Mouse (Mus musculus): ENCODE data around the gene 1700092M07Rik. TPM values are rescaled to one million over a fixed set of nuclear protein-coding genes. Genes with fewer than 3 reads are reported as not detected.

Gene 1700092M07Rik
- 2.1 and 2.2 TPM in 2 replicates for polyA plus RNA-seq (2012; rRNA removed)

DNA sequence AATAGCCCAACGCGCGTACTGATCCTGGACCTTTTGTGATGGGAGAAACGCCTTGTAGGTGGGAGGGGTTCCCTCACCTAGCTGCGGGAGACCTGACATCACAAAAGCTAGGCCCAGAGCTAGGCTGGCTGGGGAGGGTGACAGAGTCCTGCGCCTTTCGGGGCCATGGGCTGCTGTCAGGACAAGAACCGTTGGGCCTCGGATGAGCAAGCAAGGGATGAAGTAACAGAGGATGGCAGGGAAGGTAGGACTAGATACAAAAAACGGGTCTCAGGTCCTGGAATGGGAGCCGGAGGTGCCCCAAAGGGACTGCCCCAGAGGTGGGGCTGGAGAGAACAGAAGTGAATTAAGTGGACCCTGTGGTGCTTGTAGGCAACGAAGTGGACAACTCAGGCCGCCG, at the start of gene 1700092M07Rik:
1700092M07Rik (plus strand) TSS at position 116 of the 400 bp plus-strand sequence.

GRCm38 (mm10) chr19:8722907-8723573, 17.5 kb upstream of the 1700092M07Rik start, which contains the start of gene Slc3a2:
Gene Slc3a2 (minus strand): TSS chr19:8723369.

DNA sequence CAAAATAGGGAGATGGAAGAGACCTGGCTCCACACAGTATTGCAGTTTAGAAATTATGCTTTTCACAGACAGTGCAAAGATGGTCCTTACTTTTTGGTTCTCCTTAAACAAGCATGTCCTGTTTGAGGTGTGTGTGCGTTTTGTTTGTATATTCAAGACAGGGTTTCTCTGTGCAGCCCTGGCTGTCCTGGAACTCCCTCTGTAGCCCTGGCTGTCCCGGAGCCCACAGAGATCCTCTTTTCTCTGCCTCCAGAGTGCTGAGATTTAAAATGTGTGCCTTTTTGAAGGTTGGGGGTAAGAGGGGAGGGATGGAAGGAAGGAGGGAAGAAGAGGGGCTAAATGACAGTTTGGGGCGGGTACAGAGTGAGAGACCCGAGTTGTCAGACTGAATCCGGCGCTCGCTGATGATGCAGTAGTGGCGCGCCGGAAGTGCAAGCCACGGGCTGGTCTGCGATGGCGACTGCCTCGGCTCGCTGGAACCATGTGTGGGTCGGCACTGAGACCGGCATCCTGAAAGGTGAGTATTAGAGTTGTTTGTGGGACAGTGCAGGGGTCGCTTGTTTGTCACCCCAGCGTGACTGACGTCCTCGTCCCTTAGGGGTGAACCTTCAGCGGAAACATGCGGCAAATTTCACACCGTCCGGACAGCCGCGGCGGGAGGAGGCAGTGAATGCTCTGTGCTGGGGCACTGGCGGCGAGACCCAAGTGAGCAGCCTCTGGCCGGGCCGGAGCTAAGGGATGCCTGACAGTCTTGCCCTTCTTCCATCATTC, 4.9 kb upstream of the 1700092M07Rik start, which contains the start of gene Wdr74:
Wdr74 (plus strand) TSS at position 439 of the 771 bp plus-strand sequence.

GRCm38 (mm10) chr19:8741243-8741869, 838 bp downstream of the 1700092M07Rik start, which contains the start of gene Stx5a:
Gene Stx5a (plus strand): TSS chr19:8741413.

DNA sequence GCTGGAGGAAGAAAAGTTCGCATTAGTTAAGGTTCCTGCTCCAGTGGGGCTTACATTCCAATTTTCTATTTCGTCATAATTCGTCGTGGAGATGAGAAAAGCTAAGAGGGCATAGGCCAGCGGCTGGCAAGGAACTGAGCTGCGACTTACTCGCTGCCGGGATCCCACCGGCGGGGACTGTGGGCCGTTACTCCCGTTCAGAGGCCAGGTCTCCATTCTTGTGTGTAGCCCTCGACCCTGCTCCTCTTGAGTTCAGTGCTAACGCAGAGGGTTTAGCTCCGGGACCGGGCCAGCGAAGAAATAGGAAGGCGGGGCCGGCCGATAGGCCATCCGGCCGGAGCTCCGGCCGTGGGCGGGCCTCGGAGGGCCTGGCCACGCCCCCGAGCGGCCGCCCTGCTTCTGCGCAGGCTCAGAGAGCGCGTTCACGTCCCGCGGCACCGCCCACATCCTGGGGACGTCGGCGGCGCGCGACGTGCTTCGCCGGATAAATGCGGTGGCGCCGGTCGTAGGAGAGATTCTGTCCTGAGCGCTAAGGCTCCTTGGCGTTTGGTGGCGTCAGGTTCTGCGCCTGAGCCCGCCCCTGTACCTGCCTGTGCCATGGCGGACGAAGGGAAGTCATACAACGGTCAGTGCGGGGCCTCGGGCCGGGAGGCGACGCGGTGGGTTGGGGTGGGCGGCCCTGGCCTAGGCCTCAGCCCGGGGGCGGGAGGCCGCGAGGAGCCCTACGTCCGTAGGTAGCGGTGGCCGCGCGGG, 16.3 kb downstream of the 1700092M07Rik start, which contains the start of gene Nxf1:
Nxf1 (plus strand) TSS at position 439 of the 753 bp plus-strand sequence.

GRCm38 (mm10) chr19:8770567-8771270, 30.2 kb downstream of the 1700092M07Rik start, which contains the start of gene Tmem223:
Gene Tmem223 (plus strand): TSS chr19:8770996.

DNA sequence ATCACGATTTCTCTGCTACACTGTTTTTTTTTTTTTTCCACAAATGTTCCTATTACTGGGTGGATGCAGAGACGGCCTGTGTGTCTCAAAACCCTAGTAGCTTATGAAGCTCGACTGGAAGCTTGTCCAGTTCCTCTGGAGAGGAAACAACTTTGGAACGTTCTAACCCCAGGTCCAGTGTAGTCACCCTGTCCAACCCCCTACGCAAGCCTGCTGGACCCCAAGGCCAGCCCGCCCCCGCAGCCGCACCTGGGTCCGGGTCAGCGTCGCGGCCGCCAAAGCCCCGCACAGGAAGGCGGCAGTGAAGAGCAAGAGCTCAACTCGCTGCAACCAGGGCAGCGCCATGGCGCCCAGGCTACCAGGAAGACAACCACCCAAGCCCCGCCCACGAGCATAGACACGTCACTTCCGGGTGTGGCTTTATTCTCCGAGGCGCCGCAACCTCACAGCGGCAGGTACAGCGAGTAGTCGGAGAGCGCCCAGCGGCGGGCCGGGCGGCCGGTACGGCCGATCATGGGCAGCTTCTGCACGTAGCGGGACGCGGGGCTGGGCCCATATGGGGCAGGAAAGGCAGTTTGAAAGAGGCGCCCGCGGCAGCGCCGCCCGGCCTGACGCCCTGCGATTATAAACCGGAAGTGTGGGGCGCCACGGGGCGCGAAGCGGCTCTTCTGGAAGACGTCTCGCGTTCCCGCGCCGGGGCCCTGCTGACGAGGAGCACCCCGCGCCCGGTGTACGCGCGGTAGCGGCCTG, 33.7 kb downstream of the 1700092M07Rik start, which contains the start of gene Tmem179b:
Tmem179b (minus strand) TSS at position 382 of the 750 bp plus-strand sequence.

GRCm38 (mm10) chr19:8786008-8786781, 45.7 kb downstream of the 1700092M07Rik start, which contains the start of gene Taf6l:
Gene Taf6l (minus strand): TSS chr19:8786417.

Other genes starting within 250 kb of the 1700092M07Rik start
- gene Slc22a8, start 149.5 kb upstream of the 1700092M07Rik start, polyA plus RNA-seq (2012; rRNA removed), result 18.5 TPM in 2 replicates
- gene Slc22a6, start 122.7 kb upstream of the 1700092M07Rik start, polyA plus RNA-seq (2012; rRNA removed), result 8.8 and 12.0 TPM in 2 replicates
- gene Chrm1, start 76.9 kb upstream of the 1700092M07Rik start, polyA plus RNA-seq (2012; rRNA removed), result 11.4 and 16.1 TPM in 2 replicates
- 156 and 158 TPM in 2 replicates for gene Slc3a2, start 17.3 kb upstream of the 1700092M07Rik start, polyA plus RNA-seq (2012; rRNA removed)
- gene Wdr74, start 4.9 kb upstream of the 1700092M07Rik start, polyA plus RNA-seq (2012; rRNA removed), result 64.1 and 65.4 TPM in 2 replicates
- 115 and 123 TPM in 2 replicates for gene Stx5a, start 695 bp downstream of the 1700092M07Rik start, polyA plus RNA-seq (2012; rRNA removed)
- gene Nxf1, start 16.4 kb downstream of the 1700092M07Rik start, polyA plus RNA-seq (2012; rRNA removed), result 174 and 185 TPM in 2 replicates
- gene Tmem223, start 30.3 kb downstream of the 1700092M07Rik start, polyA plus RNA-seq (2012; rRNA removed), result 207 and 209 TPM in 2 replicates
- 21.0 and 23.1 TPM in 2 replicates for gene Tmem179b, start 33.7 kb downstream of the 1700092M07Rik start, polyA plus RNA-seq (2012; rRNA removed)
- gene Taf6l, start 45.7 kb downstream of the 1700092M07Rik start, polyA plus RNA-seq (2012; rRNA removed), result 25.5 and 26.5 TPM in 2 replicates
- gene Polr2g, start 57.9 kb downstream of the 1700092M07Rik start, polyA plus RNA-seq (2012; rRNA removed), result 155 TPM in 2 replicates
- gene Zbtb3, start 61.8 kb downstream of the 1700092M07Rik start, polyA plus RNA-seq (2012; rRNA removed), result 6.4 and 6.6 TPM in 2 replicates
- 51.9 and 52.3 TPM in 2 replicates for gene Ttc9c, start 78.6 kb downstream of the 1700092M07Rik start, polyA plus RNA-seq (2012; rRNA removed)
- gene Hnrnpul2, start 79.3 kb downstream of the 1700092M07Rik start, polyA plus RNA-seq (2012; rRNA removed), result 80.3 and 80.6 TPM in 2 replicates
- gene AC129217.1, start 89.1 kb downstream of the 1700092M07Rik start, polyA plus RNA-seq (2012; rRNA removed), result 0.58 TPM in 1 of 2 replicates, not detected in the other
- gene Bscl2, start 96.7 kb downstream of the 1700092M07Rik start, polyA plus RNA-seq (2012; rRNA removed), result 100 and 106 TPM in 2 replicates
- 313 and 316 TPM in 2 replicates for gene Gng3, start 98.5 kb downstream of the 1700092M07Rik start, polyA plus RNA-seq (2012; rRNA removed)
- gene Lrrn4cl, start 110.0 kb downstream of the 1700092M07Rik start, polyA plus RNA-seq (2012; rRNA removed), result 1.2 and 1.4 TPM in 2 replicates
- 128 and 129 TPM in 2 replicates for gene Ubxn1, start 130.8 kb downstream of the 1700092M07Rik start, polyA plus RNA-seq (2012; rRNA removed)
- 54.5 and 56.5 TPM in 2 replicates for gene Uqcc3, start 140.2 kb downstream of the 1700092M07Rik start, polyA plus RNA-seq (2012; rRNA removed)
- gene Lbhd1, start 143.0 kb downstream of the 1700092M07Rik start, polyA plus RNA-seq (2012; rRNA removed), result 4.0 and 5.1 TPM in 2 replicates
- gene Gm49403, start 143.2 kb downstream of the 1700092M07Rik start, polyA plus RNA-seq (2012; rRNA removed), result not detected in 2 replicates
- gene 1810009A15Rik, start 148.1 kb downstream of the 1700092M07Rik start, polyA plus RNA-seq (2012; rRNA removed), result 44.6 and 52.3 TPM in 2 replicates
- gene Gm49416, start 148.2 kb downstream of the 1700092M07Rik start, polyA plus RNA-seq (2012; rRNA removed), result 0.23 and 0.32 TPM in 2 replicates
- gene Ints5, start 152.3 kb downstream of the 1700092M07Rik start, polyA plus RNA-seq (2012; rRNA removed), result 20.6 and 22.9 TPM in 2 replicates
- gene Ganab, start 157.4 kb downstream of the 1700092M07Rik start, polyA plus RNA-seq (2012; rRNA removed), result 125 and 128 TPM in 2 replicates
- 131 and 145 TPM in 2 replicates for gene B3gat3, start 179.7 kb downstream of the 1700092M07Rik start, polyA plus RNA-seq (2012; rRNA removed)
- gene Rom1, start 188.6 kb downstream of the 1700092M07Rik start, polyA plus RNA-seq (2012; rRNA removed), result 2.1 and 2.3 TPM in 2 replicates
- gene Eml3, start 188.8 kb downstream of the 1700092M07Rik start, polyA plus RNA-seq (2012; rRNA removed), result 11.1 and 13.1 TPM in 2 replicates
- 36.2 and 38.4 TPM in 2 replicates for gene Mta2, start 201.2 kb downstream of the 1700092M07Rik start, polyA plus RNA-seq (2012; rRNA removed)
- 22.9 TPM in 2 replicates for gene Tut1, start 213.1 kb downstream of the 1700092M07Rik start, polyA plus RNA-seq (2012; rRNA removed)
- 385 and 395 TPM in 2 replicates for gene Eef1g, start 226.3 kb downstream of the 1700092M07Rik start, polyA plus RNA-seq (2012; rRNA removed)
- gene Ahnak, start 248.6 kb downstream of the 1700092M07Rik start, polyA plus RNA-seq (2012; rRNA removed), result 4.7 TPM in 2 replicates

All from central nervous system, embryonic 18 days (tissue).